Mouse (Mus musculus): Measurements from ENCODE around the gene Elfn2.

- TF ChIP-seq GATA1 (IDR thresholded peaks at IDR 0.05; ENCODE audit: low read length): no peak
- TF ChIP-seq TAL1 (IDR thresholded peaks at IDR 0.05; ENCODE audit: low read length): no peak
Measured at GRCm38 (mm10) chr15:78680291-78680690, 38.3 kb downstream of the Elfn2 start.

All from erythroblast, embryonic 14.5 days (primary cell).